Mouse (Mus musculus): Measurements from ENCODE around the gene Irf1.
A peak's percentile ranks its signal among the peaks of the same experiment; 100 is the strongest.

Gene Irf1

GRCm38 (mm10) chr11:53761284-53761683, 8.5 kb upstream of the Irf1 start:
- DNase-seq (ENCODE audit: low spot score in 2 of 2): no peak

GRCm38 (mm10) chr11:53761822-53762221, 8.0 kb upstream of the Irf1 start:
- DNase-seq (ENCODE audit: low spot score in 2 of 2): no peak

GRCm38 (mm10) chr11:53762426-53762825, 7.4 kb upstream of the Irf1 start:
- DNase-seq (ENCODE audit: low spot score in 2 of 2): no peak

- DNase-seq (ENCODE audit: low spot score in 2 of 2): peak in 1 of 2 experiments; percentile 26
Observed at GRCm38 (mm10) chr11:53762827-53763495, 6.9 kb upstream of the Irf1 start.

- DNase-seq (ENCODE audit: low spot score in 2 of 2): peak; percentile 74 to 80
Observed at GRCm38 (mm10) chr11:53763496-53764140, 6.2 kb upstream of the Irf1 start.

- DNase-seq (ENCODE audit: low spot score in 2 of 2): no peak
Observed at GRCm38 (mm10) chr11:53764581-53764980, 5.2 kb upstream of the Irf1 start.

- no peak for DNase-seq (ENCODE audit: low spot score in 2 of 2)
Observed at GRCm38 (mm10) chr11:53768422-53769184, 1.2 kb upstream of the Irf1 start.

- DNase-seq (ENCODE audit: low spot score in 2 of 2): no peak
Observed at GRCm38 (mm10) chr11:53769185-53769576, 633 bp upstream of the Irf1 start.

GRCm38 (mm10) chr11:53770125-53770791, 444 bp downstream of the Irf1 start:
- peak; percentile 49 to 60 for DNase-seq (ENCODE audit: low spot score in 2 of 2)

GRCm38 (mm10) chr11:53771001-53771744, 1.4 kb downstream of the Irf1 start:
- no peak for DNase-seq (ENCODE audit: low spot score in 2 of 2)

- no peak for DNase-seq (ENCODE audit: low spot score in 2 of 2)
Observed at GRCm38 (mm10) chr11:53772536-53772935, 2.7 kb downstream of the Irf1 start.

GRCm38 (mm10) chr11:53773087-53773486, 3.3 kb downstream of the Irf1 start, which contains the start of gene Gm17334:
Gene Gm17334 (minus strand): TSS chr11:53773187.
- DNase-seq (ENCODE audit: low spot score in 2 of 2): no peak

GRCm38 (mm10) chr11:53773641-53774360, 4.0 kb downstream of the Irf1 start:
- no peak for DNase-seq (ENCODE audit: low spot score in 2 of 2)

- no peak for DNase-seq (ENCODE audit: low spot score in 2 of 2)
Observed at GRCm38 (mm10) chr11:53774659-53775255, 4.9 kb downstream of the Irf1 start.

- DNase-seq (ENCODE audit: low spot score in 2 of 2): no peak
Observed at GRCm38 (mm10) chr11:53777736-53778135, 7.9 kb downstream of the Irf1 start.

- no peak for DNase-seq (ENCODE audit: low spot score in 2 of 2)
Observed at GRCm38 (mm10) chr11:53778455-53778854, 8.6 kb downstream of the Irf1 start.

- no peak for DNase-seq (ENCODE audit: low spot score in 2 of 2)
Observed at GRCm38 (mm10) chr11:53779808-53780207, 10.0 kb downstream of the Irf1 start.

- DNase-seq (ENCODE audit: low spot score in 2 of 2): no peak
Observed at GRCm38 (mm10) chr11:53780262-53780661, 10.4 kb downstream of the Irf1 start.

- no peak for DNase-seq (ENCODE audit: low spot score in 2 of 2)
Observed at GRCm38 (mm10) chr11:53781201-53781775, 11.5 kb downstream of the Irf1 start.

- no peak for DNase-seq (ENCODE audit: low spot score in 2 of 2)
Observed at GRCm38 (mm10) chr11:53781964-53782363, 12.2 kb downstream of the Irf1 start.

All from right cerebral cortex, adult 2 months (tissue).